Mouse (Mus musculus): ENCODE measurements around the gene Hbb-bh2. TPM values are rescaled to one million over a fixed set of nuclear protein-coding genes. Genes with fewer than 3 reads are reported as not detected.
A peak's percentile ranks its signal among the peaks of the same experiment; 100 is the strongest.

Gene Hbb-bh2
- total and polyA plus RNA-seq, 3 experiments = not detected

DNA sequence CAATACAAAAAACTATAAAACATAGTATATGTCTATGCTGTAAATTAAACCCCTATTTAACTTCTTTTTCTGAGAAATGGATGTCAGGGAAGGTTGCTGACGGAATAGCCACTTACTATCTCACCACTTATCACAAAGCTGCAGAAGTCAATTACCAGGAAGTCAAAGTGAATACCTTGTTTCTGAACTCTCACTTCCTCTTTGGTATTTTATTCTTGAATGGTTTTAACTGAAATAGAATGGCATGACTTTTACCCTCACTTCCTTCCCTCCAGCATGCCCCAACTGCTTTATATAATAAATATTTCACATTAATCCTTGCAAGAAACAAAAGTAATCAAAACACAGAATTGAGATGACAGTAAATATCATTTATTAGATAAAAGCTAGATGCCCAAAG, 28.1 kb downstream of the Hbb-bh2 start:
- peak overlapping the region in 1 of 2 experiments; percentile 36; a peak in 3 of 4 replicates for H3K4me3 ChIP-seq (ENCODE audit: control insufficient read depth in 1 of 2, insufficient read depth in 1 of 2, low read depth in 2 of 2, low read length in 2 of 2)
- peak overlapping the region; percentile 92 for H3K27ac ChIP-seq (ENCODE audit: control insufficient read depth, low read depth, low read length)
- TF ChIP-seq RAD21 (IDR thresholded peaks at IDR 0.05; ENCODE audit: low read depth, low read length) = no peak
- TF ChIP-seq SIN3A (IDR thresholded peaks at IDR 0.05; ENCODE audit: low read length) = peak; percentile 70
- TF ChIP-seq POLR2A (IDR thresholded peaks at IDR 0.05; ENCODE audit: control insufficient read depth in 1 of 2, insufficient read depth in 1 of 2, low read depth in 1 of 2, low read length in 2 of 2, poor library complexity in 1 of 2) = no peak
- TF ChIP-seq POLR2AphosphoS5 (IDR thresholded peaks at IDR 0.05; ENCODE audit: borderline replicate concordance, low read depth, low read length) = no peak
- no peak for TF ChIP-seq USF2 (IDR thresholded peaks at IDR 0.05; ENCODE audit: borderline replicate concordance in 1 of 2, insufficient read depth in 1 of 2, low read depth in 1 of 2, low read length in 2 of 2)
- no peak for TF ChIP-seq NELFE (IDR thresholded peaks at IDR 0.05; ENCODE audit: low read depth, low read length)
- TF ChIP-seq MAZ (IDR thresholded peaks at IDR 0.05; ENCODE audit: low read depth, low read length) = no peak
- TF ChIP-seq TAL1 (IDR thresholded peaks at IDR 0.05; ENCODE audit: low read length) = peak; percentile 86
- no peak for TF ChIP-seq ZKSCAN1 (IDR thresholded peaks at IDR 0.05; ENCODE audit: low read depth, low read length)
- no peak for TF ChIP-seq GABPA (IDR thresholded peaks at IDR 0.05; ENCODE audit: low read depth, low read length)
- no peak for TF ChIP-seq E2F4 (IDR thresholded peaks at IDR 0.05; ENCODE audit: borderline replicate concordance, low read depth, low read length)
- TF ChIP-seq ZMIZ1 (IDR thresholded peaks at IDR 0.05; ENCODE audit: low read depth, low read length) = no peak
- TF ChIP-seq MYB (IDR thresholded peaks at IDR 0.05; ENCODE audit: low read depth, low read length) = peak; percentile 48; the same call in 1 of the 2 replicates
- peak; percentile 91 for TF ChIP-seq TCF12 (IDR thresholded peaks at IDR 0.05; ENCODE audit: low read depth, low read length)
- no peak for TF ChIP-seq NRF1 (IDR thresholded peaks at IDR 0.05; ENCODE audit: insufficient read depth, low read depth, low read length, poor library complexity, severe bottlenecking)
- TF ChIP-seq HCFC1 (IDR thresholded peaks at IDR 0.05; ENCODE audit: low read depth, low read length) = no peak
- TF ChIP-seq EP300 (IDR thresholded peaks at IDR 0.05; ENCODE audit: low read depth in 1 of 2, low read length in 2 of 2) = peak; percentile 94 to 95
- no peak for TF ChIP-seq CHD1 (IDR thresholded peaks at IDR 0.05; ENCODE audit: low read depth, low read length)
- no peak for TF ChIP-seq BHLHE40 (IDR thresholded peaks at IDR 0.05; ENCODE audit: borderline replicate concordance, low read depth, low read length)
- TF ChIP-seq JUND (IDR thresholded peaks at IDR 0.05; ENCODE audit: low read depth, low read length) = peak; percentile 54; the same call in 1 of the 2 replicates
- TF ChIP-seq CTCF (IDR thresholded peaks at IDR 0.05 in 2 of 3, conservative IDR thresholded peaks at IDR 0.05 in 1 of 3; ENCODE audit: control insufficient read depth in 1 of 3, insufficient read depth in 1 of 3, low read depth in 2 of 3, low read length in 3 of 3, poor library complexity in 1 of 3, severe bottlenecking in 1 of 3) = no peak
- TF ChIP-seq MEF2A (IDR thresholded peaks at IDR 0.05; ENCODE audit: extremely low read depth, insufficient replicate concordance, low read depth, low read length, poor library complexity, severe bottlenecking) = no peak
- TF ChIP-seq MAX (IDR thresholded peaks at IDR 0.05; ENCODE audit: low read length) = no peak
- no peak for TF ChIP-seq KAT2A (conservative IDR thresholded peaks at IDR 0.05; ENCODE audit: low read depth, low read length)
- TF ChIP-seq GATA1 (IDR thresholded peaks at IDR 0.05; ENCODE audit: low read depth, low read length) = peak; percentile 93
- TF ChIP-seq CHD2 (IDR thresholded peaks at IDR 0.05; ENCODE audit: low read length) = no peak
- peak; percentile 70 for TF ChIP-seq RCOR1 (IDR thresholded peaks at IDR 0.05; ENCODE audit: low read depth, low read length)
- no peak for TF ChIP-seq ZC3H11A (IDR thresholded peaks at IDR 0.05; ENCODE audit: low read depth, low read length)
- TF ChIP-seq MXI1 (IDR thresholded peaks at IDR 0.05; ENCODE audit: low read depth, low read length) = no peak
- TF ChIP-seq ETS1 (IDR thresholded peaks at IDR 0.05; ENCODE audit: low read depth, low read length) = peak; percentile 87
- 0 out of 2 replicates have a peak, but pooled peaks have one; percentile 48 for TF ChIP-seq MYC (IDR thresholded peaks at IDR 0.05; ENCODE audit: low read depth, low read length)
- TF ChIP-seq UBTF (IDR thresholded peaks at IDR 0.05; ENCODE audit: borderline replicate concordance, insufficient read depth, low read depth, low read length) = no peak
- peak; percentile 45; the same call in 1 of the 2 replicates for TF ChIP-seq ELF1 (IDR thresholded peaks at IDR 0.05; ENCODE audit: low read depth, low read length)
- peak overlapping the region; percentile 65 for H3K9ac ChIP-seq (ENCODE audit: control insufficient read depth, low read depth, low read length, poor library complexity, severe bottlenecking)
- DNase-seq (ENCODE audit: low read depth, low spot score) = peak; percentile 80
- peaks cover 0 to 29% of the 10 kb centered on the region in 2 experiments; a peak in 2 of 4 replicates for H3K36me3 ChIP-seq (ENCODE audit: control insufficient read depth in 1 of 2, insufficient read depth in 2 of 2, low read length in 2 of 2)
- H3K79me2 ChIP-seq (ENCODE audit: control insufficient read depth, insufficient read depth, low read length, poor library complexity) = no peaks in the 10 kb centered on the region
- no peaks in the 10 kb centered on the region for H3K9me3 ChIP-seq (replicated peaks; ENCODE audit: insufficient read depth, low read length)
- peaks cover 23 to 26% of the 10 kb centered on the region in 2 experiments for H3K4me1 ChIP-seq (ENCODE audit: control insufficient read depth in 1 of 2, insufficient read depth in 2 of 2, low read length in 2 of 2)
- H3K27me3 ChIP-seq (ENCODE audit: control insufficient read depth in 1 of 2, insufficient read depth in 2 of 2, low read length in 2 of 2) = no peaks in the 10 kb centered on the region

Data from MEL (cell line).